Mouse (Mus musculus): ENCODE results near the gene E2f1.
A peak's percentile ranks its signal among the peaks of the same experiment; 100 is the strongest.

DNA sequence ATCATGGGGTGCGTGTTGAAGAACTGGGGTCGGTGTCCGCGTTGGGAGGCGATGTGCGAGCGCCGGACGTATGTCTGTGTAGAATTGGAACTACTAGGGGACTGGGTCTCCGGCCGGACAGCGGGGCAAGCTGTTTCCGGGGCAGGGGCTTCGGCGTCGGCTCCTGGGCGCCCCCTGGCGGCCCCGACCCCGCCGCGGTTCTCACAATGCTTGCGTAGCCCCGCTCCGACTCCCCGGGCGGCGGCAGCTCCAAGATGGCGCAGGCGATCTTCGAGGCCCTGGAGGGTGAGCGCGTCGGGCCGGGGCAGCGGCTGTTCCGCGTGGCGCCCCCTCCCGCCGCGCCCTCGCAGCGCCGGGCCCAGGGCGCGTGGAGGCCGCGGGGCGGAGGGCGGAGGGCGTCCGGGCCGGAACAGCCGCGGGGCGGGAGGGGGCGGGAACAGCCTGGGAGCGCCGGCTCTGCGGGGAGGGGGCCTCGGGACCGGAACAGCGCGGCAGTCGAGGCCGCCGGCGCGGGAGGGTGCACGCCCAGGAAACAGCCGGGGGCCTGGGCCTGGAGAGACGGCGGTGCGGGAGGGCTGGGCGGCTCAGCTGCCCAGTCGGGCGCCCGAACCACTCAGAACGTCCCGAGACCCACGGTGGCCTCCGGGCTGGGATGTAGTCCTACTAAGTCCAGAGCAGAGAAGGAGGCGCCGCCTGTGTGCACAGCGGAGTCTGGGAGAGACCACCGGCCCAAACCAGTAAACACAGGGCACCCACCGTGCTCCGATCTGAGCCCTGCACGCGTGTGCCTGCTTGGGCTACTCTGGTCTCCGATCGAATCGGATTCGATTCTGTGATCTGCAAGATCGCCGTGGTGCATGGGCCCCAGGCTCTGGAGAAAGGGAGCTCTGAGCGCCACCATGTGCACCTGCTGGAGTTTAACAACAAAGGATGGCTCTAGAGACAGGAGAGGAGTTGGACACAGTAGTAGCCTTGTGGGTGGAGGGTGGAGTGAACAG lies 43.7 kb upstream of the E2f1 start, which contains the start of the genes Zfp341 and 4930519P11Rik:
- peak; percentile 70 for TF ChIP-seq CTCF (IDR thresholded peaks at IDR 0.05; ENCODE audit: low read depth)
- 0 out of 2 replicates have a peak, but pooled peaks have one; percentile 38 for TF ChIP-seq EP300 (IDR thresholded peaks at IDR 0.05; ENCODE audit: low read depth)

Data from heart, postnatal 0 days (tissue).